Mouse (Mus musculus): ENCODE results near the gene Syvn1.
A peak's percentile ranks its signal among the peaks of the same experiment; 100 is the strongest.

Gene Syvn1

DNA sequence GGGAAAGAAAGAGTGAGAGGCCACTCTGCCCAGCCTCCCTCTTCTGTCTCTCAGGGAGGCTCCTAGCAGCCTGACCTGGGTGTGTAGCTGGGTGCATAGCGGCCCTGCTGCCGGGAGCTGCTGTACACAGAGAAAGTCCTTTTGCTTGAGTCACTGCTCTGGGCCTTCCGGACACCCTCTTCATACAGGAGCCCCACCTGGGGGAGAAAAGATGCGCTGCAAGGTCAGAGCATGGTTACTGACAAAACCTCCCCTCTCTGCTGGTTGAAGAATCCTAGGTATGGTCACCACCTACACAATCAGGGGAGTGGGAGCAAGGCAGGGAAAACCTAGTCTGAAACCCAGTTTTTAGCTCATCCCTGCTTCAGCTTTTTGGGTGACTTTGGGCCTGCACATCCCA, 22.6 kb downstream of the Syvn1 start:
- no peak for DNase-seq (ENCODE audit: low spot score)

DNA sequence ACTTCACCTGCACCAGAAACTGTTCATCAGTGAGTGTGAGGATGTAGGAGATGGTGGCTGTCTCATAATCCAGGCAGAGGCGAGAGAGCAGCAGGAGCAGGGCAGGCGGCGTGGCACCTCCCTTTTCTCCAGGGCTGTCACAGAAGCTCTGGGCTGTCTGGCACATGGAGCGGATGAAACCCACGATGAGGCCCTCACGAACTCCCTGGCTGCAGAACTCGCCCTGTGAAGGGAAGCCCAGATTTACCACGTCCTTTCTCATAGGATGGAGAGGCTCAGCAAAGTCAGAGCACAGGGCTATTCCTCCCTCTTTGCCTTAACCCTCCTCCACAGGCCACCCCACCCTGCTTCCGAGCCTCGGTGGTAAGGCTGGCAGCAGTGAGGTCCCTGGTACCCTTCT, 23.5 kb downstream of the Syvn1 start:
- no peak for DNase-seq (ENCODE audit: low spot score)

DNA sequence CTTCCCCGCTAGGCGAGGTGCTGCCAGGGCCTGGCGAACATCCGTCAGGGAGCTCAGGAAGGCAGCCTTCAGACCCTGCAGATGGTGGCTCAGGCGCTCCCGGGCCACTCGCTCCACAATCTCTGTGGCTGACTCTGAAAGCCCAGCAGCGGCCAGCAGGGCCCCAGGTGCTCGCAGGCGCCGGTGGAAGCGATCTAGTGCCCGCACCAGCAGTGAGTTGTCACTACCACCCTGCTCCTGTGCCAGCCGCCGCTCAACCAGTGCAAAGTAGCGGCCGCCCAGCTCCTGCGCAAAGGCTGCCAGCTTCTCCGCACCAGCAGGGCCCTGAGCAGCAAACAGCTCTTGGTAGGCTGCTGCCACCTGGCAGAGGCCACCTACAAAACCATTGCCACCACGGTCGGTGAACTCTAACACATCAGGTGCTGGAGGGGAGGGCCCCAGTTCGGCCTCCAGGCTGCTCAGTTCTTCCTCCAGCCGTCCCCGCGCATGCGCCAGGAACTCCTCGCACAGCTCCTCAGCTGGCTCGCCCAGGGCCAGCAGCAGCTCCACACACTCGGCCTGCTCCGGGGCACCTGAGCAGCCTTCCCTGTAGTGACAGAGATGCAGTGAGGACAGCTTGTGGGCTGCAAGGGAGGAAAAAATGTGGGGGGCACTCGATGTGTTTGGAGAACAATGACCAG, 24.3 kb downstream of the Syvn1 start:
- no peak for DNase-seq (ENCODE audit: low spot score)

DNA sequence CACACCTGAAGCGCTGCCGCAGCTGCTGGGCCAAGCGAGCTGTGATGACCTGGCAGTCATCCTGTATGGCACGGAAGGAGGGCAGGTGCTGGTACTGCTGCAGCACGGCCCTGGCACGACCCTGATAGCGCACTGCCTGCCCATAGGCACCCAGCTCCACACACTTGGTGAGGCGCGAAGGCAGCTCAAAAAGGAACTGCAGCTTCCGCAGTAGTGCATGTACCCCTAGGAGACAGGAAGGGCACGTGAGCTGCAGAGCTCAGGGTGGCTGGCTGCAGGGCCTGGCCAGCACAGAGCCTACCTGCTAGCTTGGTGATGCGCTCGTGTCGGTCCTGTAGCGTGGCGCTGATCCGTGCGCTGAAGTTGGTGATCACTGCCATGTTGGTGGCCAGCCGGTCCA, 24.9 kb downstream of the Syvn1 start:
- DNase-seq (ENCODE audit: low spot score): no peak

DNA sequence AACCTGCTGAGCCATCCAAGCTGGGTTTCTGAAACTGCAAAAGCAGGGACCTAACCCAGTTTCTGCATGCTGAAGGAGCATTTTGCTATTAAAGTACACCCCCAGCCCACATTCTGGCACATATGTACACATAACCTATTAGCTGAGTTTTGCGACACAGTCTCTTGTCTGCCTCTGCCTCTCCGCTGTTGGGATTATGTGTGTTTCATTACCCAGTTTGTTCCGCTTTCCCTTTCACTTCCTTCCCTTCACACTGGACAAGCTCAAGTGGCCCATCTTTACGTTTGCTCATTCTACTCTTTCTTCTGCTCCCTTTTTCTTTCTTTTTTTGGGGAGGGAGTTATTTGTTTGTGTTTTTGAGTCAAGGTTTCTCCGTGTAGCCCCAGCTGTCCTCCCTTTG, 27.5 kb downstream of the Syvn1 start:
- DNase-seq (ENCODE audit: low spot score): no peak

DNA sequence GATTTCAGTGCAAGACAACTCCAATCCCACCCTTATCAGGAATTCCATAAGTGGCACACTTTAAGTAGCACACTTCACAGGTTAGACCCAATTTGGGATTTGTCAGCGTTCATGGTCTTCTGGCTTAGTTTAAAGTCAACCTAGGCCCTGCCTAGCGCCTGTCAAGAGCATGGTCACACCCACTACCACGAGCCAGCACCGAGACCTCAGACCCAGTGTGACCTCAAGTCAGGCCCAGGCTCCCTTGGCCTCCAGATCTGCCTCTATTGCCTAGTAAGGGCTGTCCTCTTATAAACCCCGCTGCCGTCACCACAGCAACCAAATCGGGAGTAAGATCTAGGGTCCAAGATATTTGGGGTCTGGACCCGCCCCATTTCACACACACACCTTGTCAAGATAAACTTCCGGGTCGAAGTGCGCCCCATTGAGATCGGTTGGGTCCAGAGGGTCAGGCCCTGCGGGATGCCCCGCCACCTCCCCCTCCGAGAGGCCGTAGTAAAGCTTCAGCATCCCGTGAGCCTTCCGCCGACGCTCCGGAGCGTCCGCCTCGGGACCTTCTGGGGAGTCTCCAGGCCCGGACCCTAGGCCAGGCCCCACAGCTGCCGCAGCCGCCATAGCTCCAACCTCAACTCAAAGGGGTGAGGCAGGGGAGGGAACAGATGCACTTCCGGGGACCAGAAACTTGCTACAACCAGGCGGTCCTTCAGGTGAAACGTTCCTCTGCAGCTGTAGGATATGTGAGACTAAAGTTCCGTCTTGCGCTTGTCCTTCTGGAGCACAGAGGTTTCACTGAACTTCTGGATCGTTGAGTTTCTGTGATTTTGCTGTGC, 30.4 kb downstream of the Syvn1 start, which contains the start of gene Vps51:
Gene Vps51, minus strand, starts transcription at position 668 of the 830 bp plus-strand sequence.
- peak; percentile 97 for DNase-seq (ENCODE audit: low spot score)

DNA sequence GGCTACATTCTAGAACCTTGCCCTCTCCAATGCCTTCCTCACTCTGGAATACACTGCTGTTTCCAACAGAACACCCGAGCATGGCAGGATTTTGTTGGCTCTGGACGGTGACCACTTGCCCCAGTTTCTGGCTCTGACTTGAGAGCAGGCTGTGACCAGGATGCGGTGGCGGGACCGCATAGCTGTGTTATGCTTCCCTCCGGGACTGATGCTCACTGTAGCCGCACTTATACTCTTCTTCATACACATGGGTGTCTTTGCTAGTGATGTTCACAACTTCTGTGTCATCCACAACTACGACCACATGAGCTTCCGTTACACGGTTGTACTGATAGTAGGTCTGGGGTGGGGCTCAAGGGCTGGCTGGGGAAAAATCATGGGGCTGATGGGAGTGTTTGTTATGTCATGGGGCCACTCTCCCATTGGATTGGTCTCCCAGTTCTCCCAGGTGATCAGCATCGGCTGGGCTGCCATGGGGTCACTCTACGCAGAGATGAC, 33.7 kb downstream of the Syvn1 start, which contains the start of gene Tmem262:
Gene Tmem262, plus strand, starts transcription at position 51 of the 498 bp plus-strand sequence.
- no peak for DNase-seq (ENCODE audit: low spot score)

DNA sequence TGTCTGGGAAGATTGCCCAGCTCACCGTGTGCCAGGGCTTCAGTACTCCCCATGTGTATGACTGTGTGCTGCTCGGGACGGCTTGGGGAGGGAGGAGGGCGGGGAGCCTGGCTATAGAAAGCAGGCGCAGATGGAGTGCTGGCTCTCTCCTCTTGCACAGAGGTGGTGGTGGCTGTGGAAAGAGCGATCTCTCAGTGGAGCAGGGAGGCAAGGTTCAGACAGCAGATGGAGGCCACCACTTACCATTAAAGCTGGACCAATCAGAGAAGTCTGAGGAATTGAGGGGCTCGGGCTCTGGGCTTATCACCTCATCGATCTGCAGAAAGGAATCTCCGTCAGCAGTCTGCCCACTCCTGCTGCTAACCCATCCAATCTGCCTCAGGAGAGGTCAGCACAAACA, 35.8 kb downstream of the Syvn1 start, which contains the start of gene Gm28374:
Gene Gm28374, minus strand, starts transcription at position 101 of the 400 bp plus-strand sequence.
- DNase-seq (ENCODE audit: low spot score): no peak

DNA sequence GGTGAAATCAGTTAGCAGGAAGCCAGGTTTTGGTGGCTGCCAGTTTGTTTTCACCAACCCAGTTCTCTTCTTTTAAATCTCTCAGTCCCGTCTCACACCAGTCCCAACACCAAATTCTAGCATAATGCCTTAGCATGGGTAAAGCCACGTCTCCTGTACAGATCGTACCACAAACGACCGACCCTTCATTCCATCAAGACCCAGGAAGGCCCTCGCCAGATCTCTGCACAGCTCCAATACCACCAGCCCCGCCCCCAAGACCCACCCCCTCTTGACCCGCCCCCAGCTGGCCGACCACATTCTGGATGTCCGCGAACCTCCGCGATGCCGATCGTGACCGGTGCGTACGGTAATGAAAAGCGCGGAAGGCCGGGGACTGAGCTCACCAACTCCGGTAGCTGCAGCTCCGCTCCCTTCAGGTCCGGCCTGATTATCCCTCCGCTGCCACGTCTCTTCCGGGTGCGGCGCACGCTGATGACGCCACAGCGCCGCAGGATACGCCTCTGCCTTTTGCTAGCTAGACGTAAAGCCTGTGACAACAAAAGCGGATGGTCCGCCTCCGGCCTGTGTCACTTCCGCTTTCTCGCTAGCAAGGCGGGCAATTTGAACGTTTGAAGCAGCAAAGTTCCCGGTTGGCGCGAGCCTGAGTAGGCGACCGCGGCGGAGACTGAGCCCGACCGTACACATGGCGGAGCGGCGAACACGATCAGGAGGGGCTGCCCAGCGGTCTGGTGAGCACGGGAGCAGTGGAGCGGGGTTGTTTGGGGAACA, 38.3 kb downstream of the Syvn1 start, which contains the start of the genes Zfpl1 and Cdca5:
Gene Zfpl1, minus strand, starts transcription at position 479 of the 771 bp plus-strand sequence.
Gene Cdca5, plus strand, starts transcription at position 506 of the 771 bp plus-strand sequence.
- DNase-seq (ENCODE audit: low spot score): peak; percentile 99

DNA sequence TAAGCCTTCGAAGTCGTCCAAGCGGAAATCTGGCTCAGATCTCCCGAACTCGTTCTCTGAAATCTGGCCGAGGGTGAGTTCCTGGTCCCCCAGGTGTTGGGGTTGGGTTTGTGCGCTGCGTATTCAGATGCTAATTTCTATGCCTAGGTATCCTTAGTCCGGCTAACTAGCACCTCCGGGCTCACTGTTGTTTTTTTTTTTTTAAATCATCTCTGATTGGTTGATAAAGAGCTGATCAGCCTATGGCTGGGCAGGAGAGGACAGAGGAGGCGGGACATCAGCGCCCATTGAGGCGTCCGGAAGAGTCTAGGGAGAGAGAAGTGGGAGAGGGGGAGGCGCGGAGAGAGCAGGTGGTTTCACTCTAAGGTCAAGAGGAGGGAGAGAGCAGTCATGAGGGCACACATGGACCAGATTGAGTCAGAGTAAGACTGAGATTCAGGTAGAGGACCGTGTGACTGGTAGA, 39.1 kb downstream of the Syvn1 start:
- peak; percentile 76 for DNase-seq (ENCODE audit: low spot score)

DNA sequence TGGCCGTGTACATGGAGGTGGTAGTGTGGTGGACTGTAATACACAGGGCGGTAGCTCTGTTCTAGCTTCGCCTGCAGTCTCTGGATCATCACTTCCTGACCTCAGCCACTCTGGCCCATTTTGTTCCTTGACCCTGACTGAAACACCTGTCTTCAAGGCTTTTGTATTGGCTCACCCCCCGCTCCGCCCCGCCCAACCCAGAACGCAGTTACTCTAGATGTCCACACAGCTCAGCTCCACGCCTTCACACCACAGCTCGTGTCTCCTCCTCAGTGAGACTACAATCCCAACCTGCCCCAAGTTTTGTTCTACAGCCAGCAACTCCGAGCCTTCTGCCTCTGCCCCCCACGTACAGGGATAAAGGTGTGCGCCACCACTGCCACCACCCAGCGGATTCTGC, 42.5 kb downstream of the Syvn1 start:
- DNase-seq (ENCODE audit: low spot score): no peak

DNA sequence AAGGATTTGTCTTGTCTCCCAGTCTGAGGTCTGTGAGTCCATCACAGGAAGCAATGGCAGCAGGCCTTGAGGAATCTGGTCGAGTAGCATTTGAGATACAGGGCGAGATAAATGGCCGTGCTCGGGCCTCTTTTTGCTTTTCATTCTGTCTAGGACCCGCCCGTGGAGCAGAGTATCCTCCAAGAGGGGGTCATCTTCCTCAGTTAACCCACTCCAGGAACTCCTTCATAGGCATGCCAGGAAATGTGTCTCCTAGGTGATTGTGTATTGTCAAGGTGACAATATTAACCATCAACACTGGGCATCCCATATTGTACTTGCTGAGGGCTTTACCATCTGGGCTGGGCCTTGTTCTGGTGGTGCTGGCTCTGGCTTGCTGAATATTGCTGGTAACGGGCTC, 47.7 kb downstream of the Syvn1 start, which contains the start of gene AC131692.1:
Gene AC131692.1, plus strand, starts transcription at position 301 of the 400 bp plus-strand sequence.
- DNase-seq (ENCODE audit: low spot score): no peak

DNA sequence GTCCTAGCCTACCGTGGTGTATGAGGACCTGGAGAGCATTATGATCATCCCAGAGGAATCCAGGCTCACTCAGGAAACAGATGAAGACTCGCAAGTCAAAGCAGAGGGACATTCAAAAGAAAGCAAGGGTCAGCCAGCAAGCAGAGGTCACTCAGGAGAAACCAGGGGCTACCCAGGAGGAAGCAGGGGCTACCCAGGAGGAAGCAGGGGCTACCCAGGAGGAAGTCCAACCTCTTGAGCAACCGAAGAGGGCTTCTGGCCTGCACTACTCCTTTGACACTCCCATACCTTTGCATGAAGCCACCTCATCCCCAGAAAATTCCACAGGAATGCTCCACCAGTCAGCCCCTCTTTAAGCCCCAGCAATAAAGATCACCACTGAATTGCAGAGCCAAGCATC, 51.5 kb downstream of the Syvn1 start:
- no peak for DNase-seq (ENCODE audit: low spot score)

DNA sequence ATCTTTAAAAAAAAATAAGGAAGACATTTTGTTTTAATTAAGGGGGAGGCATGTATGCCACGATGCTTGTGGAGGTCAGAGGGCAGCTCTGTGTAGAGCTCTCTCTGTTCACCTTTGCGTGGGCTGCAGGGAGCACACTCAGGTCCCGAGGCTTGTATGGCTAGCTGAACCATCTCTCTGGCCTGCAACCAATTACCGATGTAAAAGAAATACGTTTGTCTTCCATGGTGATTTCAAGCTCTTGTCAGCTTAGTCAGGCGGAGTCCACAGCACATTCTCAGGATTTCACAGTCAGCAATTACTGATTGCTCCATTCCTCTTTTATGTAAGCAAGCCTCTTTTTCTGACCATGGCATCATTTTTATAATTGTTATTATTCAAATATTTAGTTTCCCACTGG, 54.8 kb downstream of the Syvn1 start:
- no peak for DNase-seq (ENCODE audit: low spot score)

DNA sequence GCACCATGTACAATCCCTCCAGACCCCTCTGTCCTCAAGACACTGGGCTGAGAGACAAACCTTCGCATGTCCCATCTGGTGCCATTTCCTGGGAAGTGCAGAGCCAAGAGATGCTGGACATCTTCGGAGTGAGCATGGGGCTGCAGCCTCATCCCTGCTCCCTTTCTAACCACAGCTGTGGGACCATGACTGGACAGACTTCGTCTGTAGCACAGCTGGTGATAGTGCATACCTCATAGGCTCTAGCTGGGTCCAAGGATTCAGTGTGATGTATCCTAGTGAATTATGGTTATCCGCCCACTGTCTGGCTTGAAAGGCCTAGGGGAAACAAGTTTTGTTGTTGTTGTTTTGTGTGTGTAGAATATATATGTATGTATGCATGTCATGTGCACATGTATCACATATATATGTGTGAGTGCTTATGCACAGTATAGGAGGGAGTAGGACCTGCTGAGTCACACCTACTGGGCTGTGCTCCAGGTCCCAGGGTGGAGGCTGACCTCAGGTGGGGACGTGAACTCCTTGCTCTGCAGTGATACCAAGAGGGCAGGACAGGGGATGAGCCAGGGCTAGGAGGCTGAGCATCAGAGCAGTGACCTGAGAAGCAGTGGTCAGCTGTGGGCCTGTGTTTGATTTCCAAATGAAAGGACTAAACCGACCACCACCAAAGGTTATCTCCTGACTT, 55.9 kb downstream of the Syvn1 start:
- no peak for DNase-seq (ENCODE audit: low spot score)
